Mouse (Mus musculus) testis, adult 2 months (tissue): Measurements from ENCODE around the gene Farsb.

Source experiments
- CTCF ChIP-seq: fragments of 200-500 bp; IDR thresholded peaks from 2 replicates; pipeline ENCODE4 v1.5.1; 2012; ENCODE audit warnings: low read depth, mild to moderate bottlenecking, inconsistent platforms, low read length, moderate library complexity; ENCODE audit not compliant: control insufficient read depth, insufficient read depth, insufficient replicate concordance
- POLR2A ChIP-seq: fragments of 200-500 bp; IDR thresholded peaks from 2 replicates; pipeline ENCODE4 v1.6.1; 2012; ENCODE audit warnings: low read depth, mild to moderate bottlenecking, inconsistent platforms, low read length, moderate library complexity; ENCODE audit not compliant: control insufficient read depth

GRCm38 (mm10) chr1:78425793-78426700 lies 62.6 kb downstream of the Farsb start:
- no peak for TF ChIP-seq CTCF
- no peak for TF ChIP-seq POLR2A
